13 mouse cellular contexts compared by ENCODE assay signal in genomic region chr12:107653131-107653530, GRCm38 (mm10).
DNase-seq lines count a peak whose midpoint lies in the region; ATAC-seq and TF ChIP-seq lines count a peak whose summit lies in the region.
"Had no signal": no experiment of that assay in that cellular context is flagged by ENCODE, and none has a peak within 500 bp of the region (broad histone marks: within the 10 kb centered on the region; RNA-seq: fewer than 3 reads in every experiment).

No protein-coding gene starts in this region.

- no peaks in the 10 kb centered on the region for H3K36me3 ChIP-seq in heart, postnatal 0 days (replicated peaks; ENCODE audit: control insufficient read depth, insufficient read depth, low read length)
- no peaks in the 10 kb centered on the region for H3K36me3 ChIP-seq in lung, embryonic 14.5 days (ENCODE audit: insufficient read depth)
- no peaks in the 10 kb centered on the region for H3K36me3 ChIP-seq in embryonic facial prominence, embryonic 11.5 days (replicated peaks; ENCODE audit: control insufficient read depth, insufficient read depth, low read depth, low read length)

- H3K9me3 ChIP-seq in heart, postnatal 0 days (replicated peaks; ENCODE audit: control insufficient read depth, low read length): no peaks in the 10 kb centered on the region
- no peaks in the 10 kb centered on the region for H3K9me3 ChIP-seq in lung, embryonic 14.5 days (ENCODE audit: low read depth, low read length)
- H3K9me3 ChIP-seq in embryonic facial prominence, embryonic 11.5 days (replicated peaks; ENCODE audit: control insufficient read depth, low read length): no peaks in the 10 kb centered on the region
- H3K9me3 ChIP-seq: forebrain, embryonic 13.5 days had no signal

- 15% methylated on average over 7 of the region's 7 CpGs for WGBS in heart, postnatal 0 days
- WGBS in lung, embryonic 14.5 days: 10% methylated on average over 7 of the region's 7 CpGs
- WGBS in embryonic facial prominence, embryonic 11.5 days: 7% methylated on average over 7 of the region's 7 CpGs

- peak; percentile 51; the same call in 1 of the 2 replicates for ATAC-seq in heart, postnatal 0 days (ENCODE audit: insufficient read depth, low read depth)
- peak; percentile 73; the same call in 1 of the 2 replicates for ATAC-seq in lung, embryonic 14.5 days (ENCODE audit: insufficient read depth)
- ATAC-seq in embryonic facial prominence, embryonic 11.5 days (replicated peaks; ENCODE audit: insufficient number of reproducible peaks, low FRiP score, low TSS enrichment, low read depth): peak; percentile 76
- ATAC-seq: forebrain, embryonic 13.5 days had no signal

- H3K27ac ChIP-seq in heart, postnatal 0 days (ENCODE audit: low read depth): no peak overlapping the region
- H3K27ac ChIP-seq in lung, embryonic 14.5 days (ENCODE audit: low read depth): no peak overlapping the region
- H3K27ac ChIP-seq in embryonic facial prominence, embryonic 11.5 days (replicated peaks; ENCODE audit: low read depth, low read length): peak overlapping the region; percentile 48
- H3K27ac ChIP-seq: forebrain, embryonic 13.5 days had no signal

- no peak overlapping the region for H3K4me3 ChIP-seq in heart, postnatal 0 days (ENCODE audit: low read depth, low read length)
- H3K4me3 ChIP-seq in lung, embryonic 14.5 days (ENCODE audit: low read depth, low read length): no peak overlapping the region
- no peak overlapping the region for H3K4me3 ChIP-seq in embryonic facial prominence, embryonic 11.5 days (ENCODE audit: low read depth, low read length)
- H3K4me3 ChIP-seq: forebrain, embryonic 13.5 days; myocyte had no signal

- H3K4me2 ChIP-seq in heart, postnatal 0 days (ENCODE audit: low read depth, low read length): no peak overlapping the region
- H3K4me2 ChIP-seq in lung, embryonic 14.5 days: no peak overlapping the region
- H3K4me2 ChIP-seq in embryonic facial prominence, embryonic 11.5 days (ENCODE audit: low read depth, low read length): no peak overlapping the region
- H3K4me2 ChIP-seq: forebrain, embryonic 13.5 days had no signal

- no peaks in the 10 kb centered on the region for H3K4me1 ChIP-seq in heart, postnatal 0 days (ENCODE audit: control insufficient read depth, insufficient read depth)
- H3K4me1 ChIP-seq in lung, embryonic 14.5 days (ENCODE audit: insufficient read depth): no peaks in the 10 kb centered on the region
- peaks cover 6% of the 10 kb centered on the region for H3K4me1 ChIP-seq in embryonic facial prominence, embryonic 11.5 days (ENCODE audit: control insufficient read depth, insufficient read depth, low read length)

- H3K27me3 ChIP-seq in heart, postnatal 0 days (ENCODE audit: control insufficient read depth, insufficient read depth, low read length): no peaks in the 10 kb centered on the region
- H3K27me3 ChIP-seq in lung, embryonic 14.5 days (ENCODE audit: insufficient read depth, low read length): no peaks in the 10 kb centered on the region
- H3K27me3 ChIP-seq in embryonic facial prominence, embryonic 11.5 days (ENCODE audit: control insufficient read depth, insufficient read depth, low read length): no peaks in the 10 kb centered on the region
- H3K27me3 ChIP-seq: CH12.LX; forebrain, embryonic 13.5 days had no signal

- no peak for DNase-seq in heart, postnatal 0 days (ENCODE audit: low spot score)
- DNase-seq in heart, postnatal 25 days (ENCODE audit: low spot score): no peak
- peak; percentile 20 for DNase-seq in lung, embryonic 14.5 days
- no peak for DNase-seq in lung, postnatal 25 days (ENCODE audit: low spot score)
- DNase-seq in embryonic facial prominence, embryonic 11.5 days (ENCODE audit: low spot score): peak; percentile 78
- peak; percentile 62 for DNase-seq in mesoderm, embryonic 11.5 days (ENCODE audit: low read depth, low spot score)
- no peak for DNase-seq in thymus, postnatal 25 days
- DNase-seq in layer of hippocampus, postnatal 36 days: no peak
- DNase-seq: right cerebral cortex, postnatal 25 days; thymus, postnatal 14 days had no signal

- no peak overlapping the region for H3K9ac ChIP-seq in heart, postnatal 0 days (replicated peaks; ENCODE audit: low read depth, low read length)
- no peak overlapping the region for H3K9ac ChIP-seq in lung, embryonic 14.5 days
- H3K9ac ChIP-seq in embryonic facial prominence, embryonic 11.5 days (replicated peaks; ENCODE audit: low read length): no peak overlapping the region
- H3K9ac ChIP-seq: forebrain, embryonic 13.5 days had no signal

- intact Hi-C loops in heart, postnatal 25 days (cut with DNase I): no loop called here

- TF ChIP-seq CTCF in heart, postnatal 0 days (IDR thresholded peaks at IDR 0.05; ENCODE audit: low read depth): no peak
- no peak for TF ChIP-seq CTCF in lung, embryonic 14.5 days (IDR thresholded peaks at IDR 0.05; ENCODE audit: low read depth)

- no peak for TF ChIP-seq EP300 in heart, postnatal 0 days (IDR thresholded peaks at IDR 0.05; ENCODE audit: low read depth)

Comparison
In these comparisons a context has a peak if more than half of its experiments do, and no peak if none do; other contexts are left out.
1. DNase-seq: peak in lung, embryonic 14.5 days (single experiment), embryonic facial prominence, embryonic 11.5 days (single experiment) and mesoderm, embryonic 11.5 days (single experiment); none in heart, postnatal 0 days (single experiment), heart, postnatal 25 days (single experiment), lung, postnatal 25 days (single experiment), thymus, postnatal 25 days (single experiment) and layer of hippocampus, postnatal 36 days (0 of 2).
2. Peak in every context shown above with its lines, with median percentiles within 50 percentile points of each other: ATAC-seq.